Mouse (Mus musculus) small intestine, adult 2 months (tissue): ENCODE measurements around the gene Dus2.

Experiments
- CTCF ChIP-seq: fragments of 200-500 bp; IDR thresholded peaks from 2 replicates; pipeline ENCODE4 v1.5.1; 2012; ENCODE audit warnings: low read depth, mild to moderate bottlenecking, control low read depth, inconsistent platforms, low read length, moderate library complexity, mixed read lengths; ENCODE audit not compliant: insufficient replicate concordance, insufficient read length; ENCODE audit errors: extremely low read depth
- POLR2A ChIP-seq: fragments of 200-500 bp; IDR thresholded peaks from 2 replicates; pipeline ENCODE4 v1.6.1; 2012; ENCODE audit warnings: low read depth, mild to moderate bottlenecking, control low read depth, inconsistent platforms, low read length, moderate library complexity

DNA sequence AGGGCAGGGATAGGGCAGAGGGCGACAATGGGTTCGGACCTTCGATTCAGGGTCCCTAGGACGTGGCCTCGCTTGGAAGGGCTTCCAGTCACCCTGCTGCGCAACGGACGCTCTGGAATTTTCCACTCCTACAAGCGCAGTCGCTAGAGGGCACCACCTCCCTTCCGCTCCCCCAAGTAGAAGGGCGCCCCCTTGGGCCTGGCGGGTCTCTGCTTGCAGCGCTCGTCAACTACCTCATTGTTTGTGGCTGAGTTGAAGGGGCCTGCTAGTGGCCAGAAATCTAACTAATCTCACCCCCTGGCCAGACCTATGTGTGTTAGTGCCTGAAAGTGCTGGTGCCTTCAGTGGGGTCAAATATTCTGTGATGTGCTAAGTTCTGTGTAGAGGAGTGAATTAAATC, 11.8 kb upstream of the Dus2 start, which contains the start of gene Dpep3:
- TF ChIP-seq CTCF (no peak), POLR2A (no peak)
